Mouse (Mus musculus) left cerebral cortex, adult 18-20 months (tissue): ENCODE measurements around the gene Borcs5. TPM values are rescaled to one million over a fixed set of nuclear protein-coding genes. Genes with fewer than 3 reads are reported as not detected.

ENCODE experiments used
- DNase-seq, 2 experiments: peaks; one replicate each; pipeline ENCODE4 v3.0.0; 2021 to 2022; ENCODE audit warnings: low spot score in 2 of 2, mixed read lengths in 1 of 2
- long read RNA-seq, 2 experiments: library from polyadenylated mRNA; stranded (forward); transcript quantifications; one replicate each; pipeline ENCODE4 v2.0.0; 2021
- total RNA-seq, 2 experiments: library from RNA; stranded (reverse); gene quantifications; 2 replicates each; pipeline ENCODE4 v1.2.3; 2021

The Borcs5 gene
- 10 to 100 TPM; 37.3 to 38.4 TPM for total RNA-seq
- long read RNA-seq, experiment 1, transcript Borcs5-201 (4 exons, 1,764 nt) = major isoform, 76 of 84 reads
- long read RNA-seq, experiment 1, partial matches to known transcripts = 0 of 84 reads
- long read RNA-seq, experiment 1, other reads (novel, unspliced or antisense) = 6 of 84 reads
- long read RNA-seq, experiment 2, transcript Borcs5-201 (4 exons, 1,764 nt) = major isoform, 54 of 58 reads
- long read RNA-seq, experiment 2, partial matches to known transcripts = 1 of 58 reads
- long read RNA-seq, experiment 2, other reads (novel, unspliced or antisense) = 1 of 58 reads

- no peak for DNase-seq
Observed at GRCm38 (mm10) chr6:134639210-134639609, at the start of gene Borcs5. Borcs5 (plus strand) TSS chr6:134639510.

- DNase-seq = no peak
Observed at GRCm38 (mm10) chr6:134591614-134592013, 47.7 kb upstream of the Borcs5 start.

GRCm38 (mm10) chr6:134594569-134595442, 44.5 kb upstream of the Borcs5 start:
- DNase-seq = no peak

- no peak for DNase-seq
Observed at GRCm38 (mm10) chr6:134597651-134598229, 41.6 kb upstream of the Borcs5 start.

GRCm38 (mm10) chr6:134599239-134599638, 40.1 kb upstream of the Borcs5 start:
- no peak for DNase-seq

GRCm38 (mm10) chr6:134601130-134601529, 38.2 kb upstream of the Borcs5 start:
- no peak for DNase-seq

- no peak for DNase-seq
Observed at GRCm38 (mm10) chr6:134601766-134602165, 37.5 kb upstream of the Borcs5 start.

GRCm38 (mm10) chr6:134602371-134603003, 36.8 kb upstream of the Borcs5 start:
- no peak for DNase-seq

- DNase-seq = no peak
Observed at GRCm38 (mm10) chr6:134605196-134605595, 34.1 kb upstream of the Borcs5 start.

- DNase-seq = no peak
Observed at GRCm38 (mm10) chr6:134606540-134606939, 32.8 kb upstream of the Borcs5 start.

GRCm38 (mm10) chr6:134606949-134607746, 32.2 kb upstream of the Borcs5 start:
- no peak for DNase-seq

GRCm38 (mm10) chr6:134610380-134610779, 28.9 kb upstream of the Borcs5 start:
- DNase-seq = no peak

- no peak for DNase-seq
Observed at GRCm38 (mm10) chr6:134611896-134612295, 27.4 kb upstream of the Borcs5 start.

- no peak for DNase-seq
Observed at GRCm38 (mm10) chr6:134614322-134614721, 25.0 kb upstream of the Borcs5 start.

GRCm38 (mm10) chr6:134614723-134615648, 24.3 kb upstream of the Borcs5 start:
- peak; percentile 87 to 92 for DNase-seq

- DNase-seq = no peak
Observed at GRCm38 (mm10) chr6:134617589-134617988, 21.7 kb upstream of the Borcs5 start.

GRCm38 (mm10) chr6:134620129-134620528, 19.2 kb upstream of the Borcs5 start:
- DNase-seq = no peak

GRCm38 (mm10) chr6:134620846-134621551, 18.3 kb upstream of the Borcs5 start:
- peak; percentile 59 to 68 for DNase-seq

GRCm38 (mm10) chr6:134621552-134621949, 17.8 kb upstream of the Borcs5 start:
- DNase-seq = peak in 1 of 2 experiments; percentile 42
